Mouse (Mus musculus): ENCODE results near the gene 4930558K02Rik.

4930558K02Rik gene

GRCm38 (mm10) chr1:161998781-161999180 is 19.3 kb upstream of the 4930558K02Rik start:
- no peak for DNase-seq (ENCODE audit: extremely low spot score, low read depth, low spot score)

- DNase-seq (ENCODE audit: extremely low spot score, low read depth, low spot score): no peak
Observed at GRCm38 (mm10) chr1:161992389-161992788, 13.0 kb upstream of the 4930558K02Rik start.

GRCm38 (mm10) chr1:161991846-161992245 is 12.4 kb upstream of the 4930558K02Rik start:
- no peak for DNase-seq (ENCODE audit: extremely low spot score, low read depth, low spot score)

GRCm38 (mm10) chr1:161990684-161991578 is 11.5 kb upstream of the 4930558K02Rik start:
- no peak for DNase-seq (ENCODE audit: extremely low spot score, low read depth, low spot score)

GRCm38 (mm10) chr1:161983979-161984566 is 4.6 kb upstream of the 4930558K02Rik start:
- peak; percentile 98 for DNase-seq (ENCODE audit: extremely low spot score, low read depth, low spot score)

DNA sequence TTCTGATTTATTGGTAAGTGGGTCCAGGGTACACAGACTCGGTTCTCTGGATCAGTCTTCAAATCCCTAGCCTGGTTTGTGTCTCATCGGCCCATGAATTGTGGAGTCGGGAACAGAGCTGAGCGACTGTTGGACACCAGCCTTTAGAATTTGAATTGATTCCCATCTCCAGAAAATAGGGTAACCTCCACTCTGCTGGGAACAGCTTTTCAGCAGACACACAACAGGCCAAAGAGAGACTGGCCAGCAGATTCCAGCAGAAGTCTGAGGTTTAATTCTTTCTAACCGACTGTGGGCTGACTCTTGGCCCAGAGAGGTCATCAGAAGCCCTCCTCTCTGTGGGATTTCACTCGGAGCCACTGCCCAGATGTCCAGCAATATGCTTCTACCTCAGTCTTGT is 4.0 kb upstream of the 4930558K02Rik start:
- DNase-seq (ENCODE audit: extremely low spot score, low read depth, low spot score): no peak

DNA sequence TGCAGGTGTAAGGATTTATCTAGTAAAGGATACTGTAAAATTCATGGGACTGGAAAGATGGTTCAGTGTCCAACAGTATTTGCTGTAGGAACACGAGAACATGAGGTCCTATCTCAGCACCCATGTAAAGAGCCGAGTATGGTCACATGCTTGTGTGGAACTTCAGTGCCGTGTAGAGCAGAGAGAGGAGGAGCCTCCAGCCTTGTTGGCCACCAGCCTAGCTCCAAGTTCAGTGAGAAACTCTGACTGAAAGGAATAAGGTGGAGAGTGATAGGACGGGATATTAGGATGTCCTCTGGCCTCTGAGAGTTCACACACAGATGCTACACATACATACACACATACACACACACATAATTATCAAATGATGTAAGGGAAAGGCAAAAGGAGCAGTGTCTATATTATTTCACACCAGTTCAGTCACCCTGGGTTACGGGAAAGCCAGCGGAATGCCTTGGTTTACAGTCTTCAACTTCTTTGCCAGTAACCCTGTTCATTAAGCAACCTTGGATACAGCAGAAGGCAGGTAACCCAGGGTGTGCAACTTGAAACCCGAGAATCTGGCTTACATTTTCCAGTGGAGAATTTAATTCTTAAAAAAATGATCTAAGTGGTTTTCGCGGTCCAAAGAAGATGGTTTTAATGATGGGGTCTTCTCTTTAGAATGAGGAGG is 1.3 kb upstream of the 4930558K02Rik start:
- DNase-seq (ENCODE audit: extremely low spot score, low read depth, low spot score): no peak

DNA sequence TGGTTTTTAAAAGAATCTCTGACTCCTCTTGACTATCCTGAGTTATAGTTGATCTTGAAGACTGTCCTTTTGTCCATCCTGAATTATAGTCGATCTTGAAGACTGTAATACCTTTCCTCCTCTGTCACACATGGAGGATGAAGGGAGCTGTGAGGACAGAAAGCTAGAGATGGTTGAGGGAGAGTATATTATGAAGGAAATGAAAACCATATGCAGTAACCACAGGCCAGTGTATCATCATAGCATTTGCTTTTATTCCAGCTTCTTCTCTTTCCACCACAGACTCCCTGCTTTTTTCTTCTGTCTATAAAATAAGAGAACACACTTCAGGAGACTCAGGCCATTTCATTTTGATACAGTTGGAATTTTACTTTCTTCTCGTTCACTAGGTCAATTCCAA is 610 bp upstream of the 4930558K02Rik start:
- DNase-seq (ENCODE audit: extremely low spot score, low read depth, low spot score): no peak

GRCm38 (mm10) chr1:161978173-161978700 is 1.2 kb downstream of the 4930558K02Rik start:
- DNase-seq (ENCODE audit: extremely low spot score, low read depth, low spot score): no peak

- DNase-seq (ENCODE audit: extremely low spot score, low read depth, low spot score): no peak
Observed at GRCm38 (mm10) chr1:161977331-161977730, 2.1 kb downstream of the 4930558K02Rik start.

DNA sequence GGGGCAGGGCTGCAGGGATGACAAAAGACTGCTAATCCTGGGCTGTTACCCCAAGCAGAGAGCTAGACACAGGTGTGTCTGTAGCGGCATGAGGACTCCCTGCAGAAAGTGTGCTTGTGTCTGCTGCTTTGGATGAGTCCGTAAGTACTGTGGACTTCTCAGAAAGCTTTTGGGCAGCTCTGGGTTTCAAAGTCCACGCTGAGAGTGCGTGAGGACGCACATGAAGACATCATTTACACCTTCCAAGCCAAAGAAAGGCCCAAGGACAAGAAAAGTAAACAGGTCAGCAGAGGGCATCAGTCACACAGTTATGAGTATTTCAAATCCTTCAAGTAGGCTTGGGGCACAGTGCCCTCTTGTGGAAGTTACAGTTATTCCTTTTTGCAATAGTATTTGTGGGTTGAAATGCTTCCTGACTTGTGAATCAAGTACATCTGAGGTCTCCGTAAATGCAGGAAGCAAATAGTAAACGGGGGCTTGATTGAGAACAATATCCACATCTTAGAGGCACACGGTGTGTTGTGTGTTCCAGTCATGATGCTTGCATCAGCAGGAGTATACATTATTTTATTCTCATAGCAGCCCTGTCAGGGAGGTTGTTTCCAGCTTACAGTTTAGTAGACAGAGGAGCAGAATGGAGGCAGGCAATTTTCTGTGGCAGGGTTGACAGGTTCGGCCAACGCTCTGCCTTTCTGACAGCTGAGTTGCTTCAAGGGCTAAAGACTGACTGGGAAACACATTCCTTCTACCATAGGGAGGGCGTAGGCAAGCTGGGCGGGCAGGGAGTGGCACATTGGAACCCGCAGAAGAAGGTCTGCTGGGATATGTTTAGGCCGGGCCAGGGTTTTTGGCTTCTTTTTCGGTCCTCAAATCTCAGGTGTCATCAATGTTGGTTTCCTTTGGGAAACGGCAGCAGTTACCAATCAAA is 2.9 kb downstream of the 4930558K02Rik start:
- peak; percentile 85 for DNase-seq (ENCODE audit: extremely low spot score, low read depth, low spot score)

DNA sequence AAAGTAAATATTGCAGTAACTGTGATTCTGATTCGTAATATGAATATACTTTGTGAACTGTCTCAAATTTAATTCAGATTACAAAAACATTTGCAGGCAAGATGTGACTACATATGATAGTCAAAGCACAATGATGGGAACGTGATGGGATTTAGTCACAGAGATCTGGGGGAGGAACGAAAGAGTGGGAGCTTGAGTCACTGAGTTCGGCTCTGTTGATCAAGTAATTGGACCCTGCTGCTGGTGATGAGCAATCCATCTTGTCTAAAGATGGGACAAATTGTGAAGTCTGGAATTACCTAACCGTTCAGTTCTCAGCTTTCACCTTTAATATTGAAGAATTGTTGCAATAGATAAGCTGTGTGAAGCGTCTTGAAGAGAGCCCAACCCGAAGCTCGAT is 7.2 kb downstream of the 4930558K02Rik start:
- DNase-seq (ENCODE audit: extremely low spot score, low read depth, low spot score): no peak

DNA sequence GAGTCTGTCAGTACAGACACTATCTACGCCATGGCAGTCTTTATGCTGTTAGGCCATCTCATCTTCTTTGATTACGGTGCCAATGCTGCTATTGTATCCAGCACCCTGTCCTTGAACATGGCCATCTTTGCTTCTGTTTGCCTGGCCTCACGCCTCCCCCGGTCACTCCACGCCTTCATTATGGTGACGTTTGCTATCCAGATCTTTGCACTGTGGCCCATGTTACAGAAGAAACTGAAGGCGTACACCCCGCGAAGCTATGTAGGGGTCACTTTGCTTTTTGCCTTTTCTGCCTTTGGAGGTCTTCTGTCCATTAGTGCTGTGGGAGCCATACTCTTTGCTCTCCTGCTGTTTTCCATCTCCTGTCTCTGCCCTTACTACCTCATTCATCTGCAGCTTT is 8.6 kb downstream of the 4930558K02Rik start:
- DNase-seq (ENCODE audit: extremely low spot score, low read depth, low spot score): no peak

DNA sequence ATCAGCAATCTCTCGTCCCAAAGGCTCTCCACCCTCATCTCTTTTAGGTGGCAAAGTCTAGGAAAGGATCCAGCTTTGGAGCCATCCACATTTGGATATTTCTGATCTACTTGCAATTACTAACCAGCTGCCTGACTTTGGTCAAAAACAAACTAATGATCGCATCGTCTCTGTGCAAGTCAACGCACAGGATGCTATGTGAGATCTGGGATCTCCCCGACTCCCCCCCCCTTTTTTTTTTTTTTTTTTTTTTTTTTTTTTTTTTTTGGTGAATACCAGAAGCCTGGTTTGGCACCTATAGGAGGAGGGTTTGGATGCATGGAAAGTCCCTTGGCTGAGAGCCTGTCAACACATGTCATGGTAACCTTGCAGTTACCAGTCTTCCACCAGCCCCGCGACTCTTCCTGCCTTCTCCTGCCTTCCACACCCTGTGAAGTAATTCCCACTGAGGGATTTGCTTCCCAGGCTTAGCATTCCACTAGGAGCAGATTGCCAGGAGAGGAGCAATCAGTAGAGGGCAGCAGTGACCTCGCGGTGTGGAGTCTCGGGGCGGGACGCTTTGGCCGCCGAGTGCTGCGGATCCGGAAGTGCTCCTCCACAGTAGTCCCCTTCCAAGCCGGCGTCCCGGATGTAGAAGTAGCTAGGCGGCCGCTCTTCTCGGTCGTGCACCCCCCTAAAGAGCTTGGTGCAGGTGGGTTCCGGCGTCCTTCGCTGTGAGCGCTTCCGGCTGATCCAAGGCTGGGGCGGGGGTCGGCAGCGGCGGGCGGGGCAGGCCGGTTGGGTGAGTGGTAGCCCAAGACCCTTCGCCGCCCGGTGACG is 10.6 kb downstream of the 4930558K02Rik start, which contains the start of gene Pigc:
Pigc (plus strand) TSS at position 598 of the 819 bp plus-strand sequence.
- DNase-seq (ENCODE audit: extremely low spot score, low read depth, low spot score): peak; percentile 83

- no peak for DNase-seq (ENCODE audit: extremely low spot score, low read depth, low spot score)
Observed at GRCm38 (mm10) chr1:161967936-161968335, 11.5 kb downstream of the 4930558K02Rik start.

DNA sequence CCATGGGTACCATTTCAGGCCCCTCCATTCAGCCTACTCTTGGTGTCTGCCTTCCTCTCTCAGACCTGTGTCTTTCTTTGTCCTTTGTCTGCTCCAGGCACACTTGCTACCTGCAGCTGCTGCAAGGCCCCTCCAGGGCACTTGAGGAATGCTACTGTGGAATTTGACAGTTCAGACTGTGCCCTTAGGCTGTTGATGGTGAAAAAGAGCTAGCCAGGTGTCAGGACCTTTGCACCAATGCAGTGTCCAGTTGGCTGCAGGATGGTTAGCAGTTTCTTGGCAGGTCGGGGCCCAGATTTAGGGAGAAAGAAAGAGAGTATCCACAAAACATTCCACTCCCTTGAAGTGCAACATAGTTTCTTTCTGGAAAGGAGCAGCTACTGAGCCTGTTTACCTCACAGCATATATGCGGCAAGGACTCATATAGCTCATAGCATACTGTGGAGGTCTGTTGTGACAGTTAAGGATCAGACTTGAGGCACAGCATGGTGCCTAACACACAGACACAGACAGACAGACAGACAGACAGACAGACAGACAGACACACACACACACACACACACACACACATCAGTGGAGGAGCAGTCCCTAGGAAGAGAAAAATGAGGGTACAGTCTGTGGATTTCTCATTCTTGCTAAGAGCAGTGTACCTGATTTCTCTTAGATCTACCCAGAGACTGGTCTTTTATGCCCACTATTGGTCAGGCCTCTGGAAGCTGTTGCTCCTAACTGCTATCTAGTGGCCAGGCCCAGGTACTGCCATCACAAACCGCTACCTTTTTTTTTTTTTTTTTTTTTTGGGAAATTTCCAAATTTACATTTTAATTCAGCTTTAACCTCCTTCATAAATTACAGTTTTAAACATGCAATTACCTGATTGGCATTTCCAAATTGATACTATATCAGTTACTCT is 16.7 kb downstream of the 4930558K02Rik start:
- DNase-seq (ENCODE audit: extremely low spot score, low read depth, low spot score): no peak

DNA sequence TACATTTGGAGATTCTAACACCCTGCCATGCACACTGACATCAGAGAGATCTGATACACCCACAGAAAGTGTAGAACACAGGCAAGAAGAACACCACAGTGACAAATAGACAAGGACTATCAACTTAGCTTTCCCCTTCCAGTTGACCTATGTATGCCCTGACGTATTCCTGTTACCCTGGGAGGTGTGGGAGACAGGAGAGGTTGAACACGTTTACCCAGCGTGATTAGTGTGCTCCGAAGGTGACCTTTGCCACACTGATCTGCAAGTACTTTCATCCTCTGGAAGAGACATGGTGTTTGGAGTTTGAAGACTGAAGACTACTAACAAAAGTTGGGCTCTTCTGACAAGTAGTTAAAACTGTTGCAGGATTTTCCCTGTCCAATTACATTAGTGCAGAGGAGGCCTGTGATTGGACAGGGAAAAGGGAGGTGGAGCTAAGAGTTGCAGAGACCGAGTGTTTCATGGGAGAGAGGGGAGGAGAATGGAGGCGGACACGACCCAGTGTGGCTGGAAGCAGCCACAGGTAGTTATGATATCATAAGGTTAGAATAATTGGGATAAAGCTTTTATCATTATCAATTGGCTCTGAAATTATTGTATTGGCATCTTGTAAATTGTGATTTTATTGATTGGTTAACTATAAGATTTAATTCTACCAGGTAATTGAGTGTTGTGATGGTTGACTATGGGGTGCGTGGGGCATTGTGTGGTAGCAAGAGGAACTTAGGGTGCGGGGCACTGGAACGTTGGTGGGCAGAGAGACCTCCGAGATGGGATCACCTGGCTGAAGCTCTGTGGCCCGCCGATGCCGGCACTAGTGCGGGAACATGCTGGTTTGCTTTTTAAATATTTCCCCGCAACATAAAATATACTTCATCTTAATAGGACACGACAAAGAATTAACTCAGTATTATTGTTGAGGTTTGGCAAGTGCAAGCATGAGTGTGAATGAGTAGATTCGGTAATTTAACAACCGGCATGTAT is 21.2 kb downstream of the 4930558K02Rik start:
- DNase-seq (ENCODE audit: extremely low spot score, low read depth, low spot score): no peak

All from hindlimb bud, embryonic 11.5 days (tissue).